Mouse (Mus musculus): ENCODE measurements around the gene Ube2n. TPM values are rescaled to one million over a fixed set of nuclear protein-coding genes. Genes with fewer than 3 reads are reported as not detected.

Ube2n gene
- total and polyA plus RNA-seq, 3 experiments: 80.6 to 571 (median 212) TPM

- no peak for TF ChIP-seq POLR2AphosphoS5 (IDR thresholded peaks at IDR 0.05; ENCODE audit: borderline replicate concordance, low read depth, low read length)
- TF ChIP-seq USF1 (IDR thresholded peaks at IDR 0.05; ENCODE audit: low read depth, low read length): no peak
- TF ChIP-seq EP300 (IDR thresholded peaks at IDR 0.05; ENCODE audit: low read depth in 1 of 2, low read length in 2 of 2): peak; percentile 83 to 90
- TF ChIP-seq ZKSCAN1 (IDR thresholded peaks at IDR 0.05; ENCODE audit: low read depth, low read length): no peak
- TF ChIP-seq ELF1 (IDR thresholded peaks at IDR 0.05; ENCODE audit: low read depth, low read length): no peak; the same call in none of the 2 replicates
- TF ChIP-seq GATA1 (IDR thresholded peaks at IDR 0.05; ENCODE audit: low read depth, low read length): peak; percentile 93
- TF ChIP-seq KAT2A (conservative IDR thresholded peaks at IDR 0.05; ENCODE audit: low read depth, low read length): no peak
- peak; percentile 75 for TF ChIP-seq RCOR1 (IDR thresholded peaks at IDR 0.05; ENCODE audit: low read depth, low read length)
- TF ChIP-seq CTCF (IDR thresholded peaks at IDR 0.05 in 2 of 3, conservative IDR thresholded peaks at IDR 0.05 in 1 of 3; ENCODE audit: control insufficient read depth in 1 of 3, insufficient read depth in 1 of 3, low read depth in 2 of 3, low read length in 3 of 3, poor library complexity in 1 of 3, severe bottlenecking in 1 of 3): no peak
Measured at GRCm38 (mm10) chr10:95494268-95494667, 20.7 kb upstream of the Ube2n start (continued).

GRCm38 (mm10) chr10:95501033-95501432, 13.9 kb upstream of the Ube2n start:
- H3K9me3 ChIP-seq (replicated peaks; ENCODE audit: insufficient read depth, low read length): no peaks in the 10 kb centered on the region

GRCm38 (mm10) chr10:95501463-95502081, 13.4 kb upstream of the Ube2n start, which contains the start of gene Mrpl42:
Gene Mrpl42, minus strand, starts transcription at chr10:95501940.
- H3K27ac ChIP-seq (ENCODE audit: control insufficient read depth, low read depth, low read length): peak within 1 kb of the TSS; percentile 83
- H3K79me2 ChIP-seq (ENCODE audit: control insufficient read depth, insufficient read depth, low read length, poor library complexity): peaks cover 19% of the 10 kb centered on the region
- H3K36me3 ChIP-seq (ENCODE audit: control insufficient read depth in 1 of 2, insufficient read depth in 2 of 2, low read length in 2 of 2): peaks cover 0 to 28% of the 10 kb centered on the region in 2 experiments; a peak in 2 of 4 replicates
- H3K4me1 ChIP-seq (ENCODE audit: control insufficient read depth in 1 of 2, insufficient read depth in 2 of 2, low read length in 2 of 2): peaks cover 8 to 12% of the 10 kb centered on the region in 2 experiments
- H3K9me3 ChIP-seq (replicated peaks; ENCODE audit: insufficient read depth, low read length): no peaks in the 10 kb centered on the region
- no peaks in the 10 kb centered on the region for H3K27me3 ChIP-seq (ENCODE audit: control insufficient read depth in 1 of 2, insufficient read depth in 2 of 2, low read length in 2 of 2)
- peak within 1 kb of the TSS; percentile 70 to 100 for H3K4me3 ChIP-seq (ENCODE audit: control insufficient read depth in 1 of 2, insufficient read depth in 1 of 2, low read depth in 2 of 2, low read length in 2 of 2)
- DNase-seq (ENCODE audit: low read depth, low spot score): peak; percentile 92
- peak within 1 kb of the TSS; percentile 99 for H3K9ac ChIP-seq (ENCODE audit: control insufficient read depth, low read depth, low read length, poor library complexity, severe bottlenecking)
- no peak for TF ChIP-seq USF1 (IDR thresholded peaks at IDR 0.05; ENCODE audit: low read depth, low read length)
- peak; percentile 90 for TF ChIP-seq MYC (IDR thresholded peaks at IDR 0.05; ENCODE audit: low read depth, low read length)
- TF ChIP-seq CTCF (IDR thresholded peaks at IDR 0.05 in 2 of 3, conservative IDR thresholded peaks at IDR 0.05 in 1 of 3; ENCODE audit: control insufficient read depth in 1 of 3, insufficient read depth in 1 of 3, low read depth in 2 of 3, low read length in 3 of 3, poor library complexity in 1 of 3, severe bottlenecking in 1 of 3): 0 out of 6 replicates have a peak, but pooled peaks of 1 of the 3 experiments have one; percentile 3
- peak; percentile 28; the same call in 1 of the 2 replicates for TF ChIP-seq MAZ (IDR thresholded peaks at IDR 0.05; ENCODE audit: low read depth, low read length)
- TF ChIP-seq TCF12 (IDR thresholded peaks at IDR 0.05; ENCODE audit: low read depth, low read length): 0 out of 2 replicates have a peak, but pooled peaks have one; percentile 33
- TF ChIP-seq POLR2A (IDR thresholded peaks at IDR 0.05; ENCODE audit: control insufficient read depth in 1 of 2, insufficient read depth in 1 of 2, low read depth in 1 of 2, low read length in 2 of 2, poor library complexity in 1 of 2): peak; percentile 87 to 88
- 0 out of 2 replicates have a peak, but pooled peaks have one; percentile 6 for TF ChIP-seq GATA1 (IDR thresholded peaks at IDR 0.05; ENCODE audit: low read depth, low read length)
- peak; percentile 88 for TF ChIP-seq TBP (IDR thresholded peaks at IDR 0.05; ENCODE audit: low read depth, low read length)
- peak; percentile 93 for TF ChIP-seq E2F4 (IDR thresholded peaks at IDR 0.05; ENCODE audit: borderline replicate concordance, low read depth, low read length)
- TF ChIP-seq ZMIZ1 (IDR thresholded peaks at IDR 0.05; ENCODE audit: low read depth, low read length): 0 out of 2 replicates have a peak, but pooled peaks have one; percentile 25
- peak; percentile 98 for TF ChIP-seq HCFC1 (IDR thresholded peaks at IDR 0.05; ENCODE audit: low read depth, low read length)
- peak; percentile 47; the same call in 1 of the 2 replicates for TF ChIP-seq ELF1 (IDR thresholded peaks at IDR 0.05; ENCODE audit: low read depth, low read length)
- peak; percentile 72 for TF ChIP-seq SIN3A (IDR thresholded peaks at IDR 0.05; ENCODE audit: low read length)
- no peak for TF ChIP-seq RAD21 (IDR thresholded peaks at IDR 0.05; ENCODE audit: low read depth, low read length)
- TF ChIP-seq POLR2AphosphoS2 (IDR thresholded peaks at IDR 0.05; ENCODE audit: low read length): peak; percentile 73; the same call in 1 of the 2 replicates
- 0 out of 2 replicates have a peak, but pooled peaks have one; percentile 28 for TF ChIP-seq ETS1 (IDR thresholded peaks at IDR 0.05; ENCODE audit: low read depth, low read length)
- TF ChIP-seq USF2 (IDR thresholded peaks at IDR 0.05; ENCODE audit: borderline replicate concordance in 1 of 2, insufficient read depth in 1 of 2, low read depth in 1 of 2, low read length in 2 of 2): no peak
- TF ChIP-seq NELFE (IDR thresholded peaks at IDR 0.05; ENCODE audit: low read depth, low read length): peak; percentile 82
- TF ChIP-seq MAX (IDR thresholded peaks at IDR 0.05; ENCODE audit: low read length): peak; percentile 79

More at GRCm38 (mm10) chr10:95501033-95501432, 13.9 kb upstream of the Ube2n start:
- H3K9ac ChIP-seq (ENCODE audit: control insufficient read depth, low read depth, low read length, poor library complexity, severe bottlenecking): peak overlapping the region; percentile 99
- peaks cover 8 to 12% of the 10 kb centered on the region in 2 experiments for H3K4me1 ChIP-seq (ENCODE audit: control insufficient read depth in 1 of 2, insufficient read depth in 2 of 2, low read length in 2 of 2)
- no peaks in the 10 kb centered on the region for H3K27me3 ChIP-seq (ENCODE audit: control insufficient read depth in 1 of 2, insufficient read depth in 2 of 2, low read length in 2 of 2)
- H3K4me3 ChIP-seq (ENCODE audit: control insufficient read depth in 1 of 2, insufficient read depth in 1 of 2, low read depth in 2 of 2, low read length in 2 of 2): peak overlapping the region; percentile 70 to 100
- peak; percentile 56 for DNase-seq (ENCODE audit: low read depth, low spot score)
- TF ChIP-seq CHD1 (IDR thresholded peaks at IDR 0.05; ENCODE audit: low read depth, low read length) (no peak), NRF1 (IDR thresholded peaks at IDR 0.05; ENCODE audit: insufficient read depth, low read depth, low read length, poor library complexity, severe bottlenecking) (no peak), POLR2AphosphoS5 (IDR thresholded peaks at IDR 0.05; ENCODE audit: borderline replicate concordance, low read depth, low read length) (no peak), TCF12 (IDR thresholded peaks at IDR 0.05; ENCODE audit: low read depth, low read length) (no peak), GATA1 (IDR thresholded peaks at IDR 0.05; ENCODE audit: low read depth, low read length) (no peak), E2F4 (IDR thresholded peaks at IDR 0.05; ENCODE audit: borderline replicate concordance, low read depth, low read length) (no peak), ELF1 (IDR thresholded peaks at IDR 0.05; ENCODE audit: low read depth, low read length) (no peak), SIN3A (IDR thresholded peaks at IDR 0.05; ENCODE audit: low read length) (0 out of 2 replicates have a peak, but pooled peaks have one; percentile 14)
- H3K79me2 ChIP-seq (ENCODE audit: control insufficient read depth, insufficient read depth, low read length, poor library complexity): peaks cover 19% of the 10 kb centered on the region
- H3K27ac ChIP-seq (ENCODE audit: control insufficient read depth, low read depth, low read length): peak overlapping the region; percentile 83
- peaks cover 4 to 29% of the 10 kb centered on the region in 2 experiments; a peak in 3 of 4 replicates for H3K36me3 ChIP-seq (ENCODE audit: control insufficient read depth in 1 of 2, insufficient read depth in 2 of 2, low read length in 2 of 2)

Measured in MEL (cell line).